Mouse (Mus musculus) CH12.LX (cell line): ENCODE results near the gene Itgav. TPM values are rescaled to one million over a fixed set of nuclear protein-coding genes. Genes with fewer than 3 reads are reported as not detected.

Experiments
- DNase-seq: peaks from one replicate; pipeline ENCODE4 v3.0.0-alpha.2; 2013; ENCODE audit errors: extremely low read depth
- H3K27ac ChIP-seq: 2 replicates; pipeline ENCODE4 v1.5.1; 2012; ENCODE audit warnings: low read depth, mild to moderate bottlenecking, control low read depth, moderate library complexity; ENCODE audit not compliant: insufficient read depth
- H3K27me3 ChIP-seq: replicated peaks from 2 replicates; pipeline ENCODE3; 2012; ENCODE audit warnings: inconsistent platforms
- H3K36me3 ChIP-seq, 2 experiments: replicated peaks in 1 of 2; 2 replicates each; pipeline versions ENCODE3 to v1.6.1; 2012; ENCODE audit warnings: inconsistent platforms in 1 of 2, low read length in 1 of 2, mild to moderate bottlenecking in 1 of 2, mixed read lengths in 1 of 2, moderate library complexity in 1 of 2; ENCODE audit not compliant: control insufficient read depth in 1 of 2, insufficient read depth in 1 of 2
- H3K4me1 ChIP-seq, 2 experiments: 2 replicates each; pipeline ENCODE4 v1.6.1; 2012; ENCODE audit warnings: inconsistent platforms in 1 of 2, moderate library complexity in 1 of 2; ENCODE audit not compliant: insufficient read depth in 2 of 2, control insufficient read depth in 1 of 2
- H3K4me2 ChIP-seq: 2 replicates; pipeline ENCODE4 v1.6.1; 2012; ENCODE audit warnings: low read depth, mild to moderate bottlenecking, control low read depth; ENCODE audit not compliant: poor library complexity, insufficient read depth, severe bottlenecking
- H3K4me3 ChIP-seq, 3 experiments: fragments of 150-350 bp in 1 of 3; sonication (generic) in 1 of 3; replicated peaks in 1 of 3; 2 replicates each; pipeline versions ENCODE3 to v1.5.1; 2011 to 2012; ENCODE audit warnings: low read depth in 2 of 3, low read length in 2 of 3, mild to moderate bottlenecking in 2 of 3, moderate library complexity in 2 of 3, control low read depth in 1 of 3, improper control_type of control experiment in 1 of 3, inconsistent platforms in 1 of 3, mixed read lengths in 1 of 3; ENCODE audit not compliant: poor library complexity in 1 of 3
- H3K79me2 ChIP-seq: replicated peaks from 2 replicates; pipeline ENCODE4 v1.6.1; 2012; ENCODE audit warnings: mild to moderate bottlenecking, moderate library complexity; ENCODE audit not compliant: control insufficient read depth, poor library complexity, insufficient read depth, severe bottlenecking; ENCODE audit errors: extremely low read depth
- H3K9ac ChIP-seq: 2 replicates; pipeline ENCODE4 v1.6.1; 2012; ENCODE audit warnings: low read depth, mild to moderate bottlenecking, control low read depth, moderate library complexity; ENCODE audit not compliant: insufficient read depth
- H3K9me3 ChIP-seq: replicated peaks from 2 replicates; pipeline ENCODE3; 2012; ENCODE audit warnings: low read length, inconsistent platforms, mixed read lengths
- BHLHE40 ChIP-seq: IDR thresholded peaks from 2 replicates; pipeline ENCODE4 v1.6.1; 2011; ENCODE audit warnings: mild to moderate bottlenecking, low read depth, low read length, improper control_type of control experiment
- CHD2 ChIP-seq: IDR thresholded peaks from 2 replicates; pipeline ENCODE4 v1.6.1; 2011; ENCODE audit warnings: low read length, improper control_type of control experiment
- CTCF ChIP-seq, 2 experiments: IDR thresholded peaks in 1 of 2; conservative IDR thresholded peaks in 1 of 2; 2 replicates each; pipeline ENCODE4 v1.5.1; 2011 to 2012; ENCODE audit warnings: low read depth in 2 of 2, low read length in 2 of 2, improper control_type of control experiment in 1 of 2, inconsistent platforms in 1 of 2, mild to moderate bottlenecking in 1 of 2, moderate library complexity in 1 of 2
- E2F4 ChIP-seq: IDR thresholded peaks from 2 replicates; pipeline ENCODE4 v1.6.1; 2011; ENCODE audit warnings: low read depth, low read length, improper control_type of control experiment; ENCODE audit not compliant: insufficient replicate concordance
- ELF1 ChIP-seq: IDR thresholded peaks from 2 replicates; pipeline ENCODE4 v1.6.1; 2014; ENCODE audit warnings: low read depth, mild to moderate bottlenecking, inconsistent platforms, low read length, improper control_type of control experiment
- EP300 ChIP-seq: IDR thresholded peaks from 2 replicates; pipeline ENCODE4 v1.6.1; 2011; ENCODE audit warnings: low read length, improper control_type of control experiment
- JUN ChIP-seq: IDR thresholded peaks from 2 replicates; pipeline ENCODE4 v1.6.1; 2011; ENCODE audit warnings: low read depth, mild to moderate bottlenecking, low read length, improper control_type of control experiment, moderate library complexity; ENCODE audit not compliant: insufficient read depth
- JUND ChIP-seq: conservative IDR thresholded peaks from 2 replicates; pipeline ENCODE4 v1.6.1; 2011; ENCODE audit warnings: low read depth, low read length, improper control_type of control experiment
- KAT2A ChIP-seq: IDR thresholded peaks from 2 replicates; pipeline ENCODE4 v1.6.1; 2012; ENCODE audit warnings: low read length, improper control_type of control experiment, inconsistent platforms; ENCODE audit not compliant: insufficient replicate concordance
- MAX ChIP-seq: IDR thresholded peaks from 2 replicates; pipeline ENCODE4 v1.6.1; 2011; ENCODE audit warnings: low read length, improper control_type of control experiment
- MAZ ChIP-seq: IDR thresholded peaks from 2 replicates; pipeline ENCODE4 v1.6.1; 2012; ENCODE audit warnings: low read depth, mild to moderate bottlenecking, inconsistent platforms, low read length, improper control_type of control experiment, moderate library complexity
- MXI1 ChIP-seq: IDR thresholded peaks from 2 replicates; pipeline ENCODE4 v1.6.1; 2011; ENCODE audit warnings: mild to moderate bottlenecking, low read depth, low read length, improper control_type of control experiment
- POLR2A ChIP-seq: IDR thresholded peaks from 2 replicates; pipeline ENCODE4 v1.6.1; 2011; ENCODE audit warnings: low read depth, mild to moderate bottlenecking, improper control_type of control experiment, low read length
- RAD21 ChIP-seq: IDR thresholded peaks from 2 replicates; pipeline ENCODE4 v1.6.1; 2011; ENCODE audit warnings: low read depth, mild to moderate bottlenecking, low read length, improper control_type of control experiment, moderate library complexity
- SMC3 ChIP-seq: IDR thresholded peaks from 2 replicates; pipeline ENCODE4 v1.6.1; 2011; ENCODE audit warnings: low read depth, low read length, improper control_type of control experiment
- TCF12 ChIP-seq: IDR thresholded peaks from 2 replicates; pipeline ENCODE4 v1.6.1; 2014; ENCODE audit warnings: low read depth, mild to moderate bottlenecking, inconsistent platforms, low read length, improper control_type of control experiment
- USF1 ChIP-seq: IDR thresholded peaks from 2 replicates; pipeline ENCODE4 v1.6.1; 2014; ENCODE audit warnings: low read depth, mild to moderate bottlenecking, inconsistent platforms, low read length, improper control_type of control experiment
- ZC3H11A ChIP-seq: IDR thresholded peaks from 2 replicates; pipeline ENCODE4 v1.6.1; 2012; ENCODE audit warnings: low read depth, mild to moderate bottlenecking, inconsistent platforms, low read length, improper control_type of control experiment
- ZKSCAN1 ChIP-seq: IDR thresholded peaks from 2 replicates; pipeline ENCODE4 v1.6.1; 2012; ENCODE audit warnings: low read depth, inconsistent platforms, low read length, improper control_type of control experiment, borderline replicate concordance
- ZMIZ1 ChIP-seq: IDR thresholded peaks from 2 replicates; pipeline ENCODE4 v1.6.1; 2012; ENCODE audit warnings: low read depth, mild to moderate bottlenecking, inconsistent platforms, low read length, improper control_type of control experiment
- ZNF384 ChIP-seq: IDR thresholded peaks from 2 replicates; pipeline ENCODE4 v1.6.1; 2012; ENCODE audit warnings: low read depth, low read length, improper control_type of control experiment, inconsistent platforms
- dilution Hi-C: fragments of 300-500 bp; cut with MboI; formaldehyde crosslinking; loops from 2 replicates; pipeline ENCODE4 v1.14.3; 2020; ENCODE audit warnings: low sequenced_read_pairs; ENCODE audit not compliant: extremely low pct_unique_long_range_greater_than_20kb, extremely low pct_ligation_motif_present
- in situ Hi-C: fragments of 300-500 bp; cut with MboI; formaldehyde crosslinking; loops from 3 replicates; pipeline ENCODE4 v1.14.3; 2019; ENCODE audit warnings: low sequenced_read_pairs, low pct_ligation_motif_present, low pct_unique_long_range_greater_than_20kb, mixed read lengths
- polyA plus RNA-seq: library from polyadenylated mRNA; unstranded; fragments of >175 nt; gene quantifications from 2 replicates; pipeline ENCODE4 v1.2.1, GENCODE M21; 2012; ENCODE audit warnings: low read depth; ENCODE audit not compliant: insufficient read length
- total RNA-seq, 2 experiments: library from RNA; depleted of rRNA; stranded (reverse); fragments of 300-350 nt in 1 of 2; fragments of >200 nt in 1 of 2; gene quantifications; 2 replicates each; pipeline ENCODE4 v1.2.3; 2012 to 2014

Gene Itgav
- total and polyA plus RNA-seq, 3 experiments: 16.2 to 28.2 (median 25.5) TPM

DNA sequence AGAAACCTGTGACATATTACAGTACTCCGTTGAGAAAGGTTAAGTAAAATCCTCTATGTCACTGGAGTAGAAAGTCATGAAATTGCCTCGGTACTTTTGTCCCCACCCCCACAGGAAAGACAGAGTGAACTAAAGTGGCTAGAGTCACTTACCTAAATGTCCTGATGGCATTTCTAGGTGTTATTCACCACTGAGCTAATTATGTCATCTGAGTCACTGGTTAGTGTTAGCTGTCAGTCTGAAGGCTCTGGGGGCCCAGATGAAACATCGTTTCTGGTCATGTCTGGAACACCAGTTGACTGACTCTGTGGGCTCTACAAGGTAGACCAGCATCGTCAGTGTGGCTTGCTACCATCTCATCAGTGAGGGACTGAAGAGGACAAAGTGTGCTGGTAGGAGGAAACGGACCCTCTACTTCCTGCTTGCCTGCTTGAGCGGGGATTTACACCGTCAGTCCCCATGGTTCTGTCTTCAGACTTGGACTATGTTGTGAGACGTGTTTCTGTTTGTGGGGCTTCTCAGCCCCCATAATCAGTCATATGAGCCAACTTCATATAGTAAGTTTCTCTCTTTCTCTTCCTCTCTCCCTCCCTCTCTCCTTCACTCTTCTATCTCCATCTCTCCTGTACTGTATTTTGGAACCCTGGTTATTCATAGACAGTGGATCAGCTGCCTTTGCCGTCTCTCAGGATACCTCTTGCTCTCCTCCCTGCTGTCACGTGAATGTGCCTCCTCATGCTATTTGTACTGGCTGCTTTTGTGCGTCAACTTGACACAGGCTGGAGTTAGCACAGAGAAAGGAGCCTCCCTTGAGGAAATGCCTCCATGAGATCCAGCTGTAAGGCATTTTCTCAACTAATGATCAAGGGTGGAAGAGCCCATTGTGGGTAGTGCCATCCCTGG, 28.6 kb upstream of the Itgav start (continued):
- no peak for TF ChIP-seq CTCF (conservative IDR thresholded peaks at IDR 0.05 in 1 of 2, IDR thresholded peaks at IDR 0.05 in 1 of 2; ENCODE audit: low read depth in 2 of 2, low read length in 2 of 2)

DNA sequence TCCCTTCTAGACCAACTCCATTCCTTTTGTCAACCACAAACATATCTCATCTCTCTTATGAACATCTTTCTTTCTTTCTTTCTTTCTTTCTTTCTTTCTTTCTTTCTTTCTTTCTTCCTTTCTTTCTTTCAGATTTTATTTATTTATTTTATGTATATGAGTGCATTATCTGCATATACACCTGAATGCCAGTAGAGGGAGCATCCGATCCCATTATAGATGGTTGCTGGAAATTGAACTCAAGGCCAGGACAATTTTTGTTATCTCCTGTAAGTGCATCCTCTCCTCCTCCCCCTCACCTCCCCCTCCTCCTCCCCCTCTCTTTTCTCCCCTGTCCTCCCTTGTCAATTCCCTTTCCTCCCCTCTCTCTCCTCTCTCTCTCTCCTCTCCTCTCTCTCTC, 25.7 kb upstream of the Itgav start:
- Histone ChIP-seq H3K27ac (no peak overlapping the region), H3K4me3 (no peak overlapping the region), H3K9ac (no peak overlapping the region), H3K36me3 (peaks cover 0 to 3% of the 10 kb centered on the region in 2 experiments), H3K27me3 (no peaks in the 10 kb centered on the region), H3K4me1 (peaks cover 25 to 55% of the 10 kb centered on the region in 2 experiments), H3K79me2 (no peaks in the 10 kb centered on the region), H3K9me3 (no peaks in the 10 kb centered on the region), H3K4me2 (no peak overlapping the region)
- DNase-seq: no peak
- in situ Hi-C loops (no loop called here), dilution Hi-C loops (no loop called here)
- TF ChIP-seq MAZ (no peak), POLR2A (no peak), JUN (no peak), CHD2 (no peak), ZNF384 (no peak), MAX (no peak), USF1 (no peak), ELF1 (no peak), BHLHE40 (no peak), RAD21 (peak; percentile 57), E2F4 (no peak), EP300 (no peak), SMC3 (peak; percentile 50), ZMIZ1 (no peak), MXI1 (no peak), ZC3H11A (no peak), ZKSCAN1 (no peak), TCF12 (no peak), CTCF (conservative IDR thresholded peaks at IDR 0.05 in 1 of 2, IDR thresholded peaks at IDR 0.05 in 1 of 2; ENCODE audit: low read depth in 2 of 2, low read length in 2 of 2) (peak in 1 of 2 experiments; percentile 61; a peak in 2 of 4 replicates), JUND (no peak), KAT2A (no peak)
